Mouse (Mus musculus) liver, embryonic 14.5 days (tissue): ENCODE data around the gene Hes3. TPM values are rescaled to one million over a fixed set of nuclear protein-coding genes. Genes with fewer than 3 reads are reported as not detected.
A peak's percentile ranks its signal among the peaks of the same experiment; 100 is the strongest.

ENCODE experiments used
- ATAC-seq: fragments of 200-750 bp; cut with Nextera tagmentation; 2 replicates; pipeline ENCODE4 v1.8.0; 2017; ENCODE audit warnings: moderate number of reproducible peaks, mild to moderate bottlenecking, moderate library complexity; ENCODE audit not compliant: insufficient read depth
- DNase-seq, 3 experiments: peaks; one replicate each; pipeline ENCODE4 v3.0.0-alpha.2; 2012 to 2013; ENCODE audit warnings: low read depth in 3 of 3, low spot score in 3 of 3
- H3K27ac ChIP-seq: fragments of 300-500 bp; sonication (generic); 2 replicates; pipeline ENCODE4 v1.5.1; 2014; ENCODE audit warnings: moderate library complexity, mild to moderate bottlenecking, control low read depth, inconsistent platforms
- H3K27me3 ChIP-seq: fragments of 300-500 bp; sonication (generic); 2 replicates; pipeline ENCODE4 v1.6.1; 2014; ENCODE audit warnings: mild to moderate bottlenecking, low read length, moderate library complexity; ENCODE audit not compliant: control insufficient read depth, insufficient read depth
- H3K36me3 ChIP-seq: fragments of 300-500 bp; sonication (generic); replicated peaks from 2 replicates; pipeline ENCODE4 v1.6.1; 2014; ENCODE audit warnings: low read depth; ENCODE audit not compliant: control insufficient read depth, insufficient read depth
- H3K4me1 ChIP-seq, 2 experiments: fragments of 200-500 bp in 1 of 2; fragments of 300-500 bp in 1 of 2; sonication (generic) in 1 of 2; replicated peaks; 2 replicates each; pipeline ENCODE4 v1.6.1; 2012 to 2014; ENCODE audit warnings: antibody characterized with exemption in 1 of 2, inconsistent platforms in 1 of 2, low read length in 1 of 2; ENCODE audit not compliant: control insufficient read depth in 2 of 2, insufficient read depth in 2 of 2
- H3K4me2 ChIP-seq: fragments of 300-500 bp; sonication (generic); 2 replicates; pipeline ENCODE4 v1.6.1; 2014; ENCODE audit warnings: low read depth, mild to moderate bottlenecking, control low read depth, moderate library complexity
- H3K4me3 ChIP-seq, 2 experiments: fragments of 200-500 bp in 1 of 2; fragments of 300-500 bp in 1 of 2; sonication (generic) in 1 of 2; 2 replicates each; pipeline ENCODE4 v1.5.1; 2012 to 2014; ENCODE audit warnings: low read depth in 2 of 2, low read length in 2 of 2, mild to moderate bottlenecking in 2 of 2, control low read depth in 1 of 2, inconsistent platforms in 1 of 2, moderate library complexity in 1 of 2; ENCODE audit not compliant: insufficient read depth in 1 of 2
- H3K9ac ChIP-seq: fragments of 300-500 bp; sonication (generic); replicated peaks from 2 replicates; pipeline ENCODE4 v1.6.1; 2014; ENCODE audit warnings: mild to moderate bottlenecking, control low read depth, moderate library complexity
- H3K9me3 ChIP-seq: fragments of 300-500 bp; sonication (generic); 2 replicates; pipeline ENCODE4 v1.6.1; 2016; ENCODE audit warnings: low read length, mixed read lengths; ENCODE audit not compliant: control insufficient read depth
- CTCF ChIP-seq: IDR thresholded peaks from 2 replicates; pipeline ENCODE4 v1.5.1; 2016; ENCODE audit warnings: antibody characterized with exemption, low read depth, control low read depth
- EP300 ChIP-seq: IDR thresholded peaks from 2 replicates; pipeline ENCODE4 v1.6.1; 2016; ENCODE audit warnings: antibody characterized with exemption, low read depth
- WGBS: fragments of 180-500 bp; shearing (Covaris S2); extraction: QIAGEN DNeasy Blood & Tissue Kit; methylation state at CpG from one replicate; pipeline ENCODE4 v1.1.7; 2014; ENCODE audit not compliant: insufficient replicate concordance; 5-methylcytosine and 5-hydroxymethylcytosine counted together
- polyA plus RNA-seq, 2 experiments: library from polyadenylated mRNA; depleted of rRNA in 1 of 2; stranded (reverse) in 1 of 2; unstranded in 1 of 2; fragments of >200 nt; fragmentation: Nextera tagmentation in 1 of 2; extraction: Ambion mirVana in 1 of 2; gene quantifications; 2 replicates each; pipeline versions ENCODE4 v1.2.1 to v1.2.3; 2012 to 2014

Hes3 gene
- not detected in 2 replicates for polyA plus RNA-seq (2012; rRNA removed)
- not detected in 2 replicates for polyA plus RNA-seq (2014; fragmentation: Nextera tagmentation; extraction: Ambion mirVana)

GRCm38 (mm10) chr4:152291562-152291961 is at the start of gene Hes3:
Hes3 (minus strand) TSS chr4:152291662.
- TF ChIP-seq CTCF (no peak), EP300 (no peak)
- Histone ChIP-seq H3K4me2 (no peak within 1 kb of the TSS), H3K36me3 (no peaks in the 10 kb centered on the region), H3K27ac (no peak within 1 kb of the TSS), H3K9me3 (no peaks in the 10 kb centered on the region), H3K4me3 (no peak within 1 kb of the TSS), H3K27me3 (peaks cover 55% of the 10 kb centered on the region), H3K4me1 (peaks cover 7 to 12% of the 10 kb centered on the region in 2 experiments), H3K9ac (no peak within 1 kb of the TSS)
- ATAC-seq (no peak), DNase-seq (no peak)
- WGBS = 29% methylated on average over 6 of the region's 6 CpGs

DNA sequence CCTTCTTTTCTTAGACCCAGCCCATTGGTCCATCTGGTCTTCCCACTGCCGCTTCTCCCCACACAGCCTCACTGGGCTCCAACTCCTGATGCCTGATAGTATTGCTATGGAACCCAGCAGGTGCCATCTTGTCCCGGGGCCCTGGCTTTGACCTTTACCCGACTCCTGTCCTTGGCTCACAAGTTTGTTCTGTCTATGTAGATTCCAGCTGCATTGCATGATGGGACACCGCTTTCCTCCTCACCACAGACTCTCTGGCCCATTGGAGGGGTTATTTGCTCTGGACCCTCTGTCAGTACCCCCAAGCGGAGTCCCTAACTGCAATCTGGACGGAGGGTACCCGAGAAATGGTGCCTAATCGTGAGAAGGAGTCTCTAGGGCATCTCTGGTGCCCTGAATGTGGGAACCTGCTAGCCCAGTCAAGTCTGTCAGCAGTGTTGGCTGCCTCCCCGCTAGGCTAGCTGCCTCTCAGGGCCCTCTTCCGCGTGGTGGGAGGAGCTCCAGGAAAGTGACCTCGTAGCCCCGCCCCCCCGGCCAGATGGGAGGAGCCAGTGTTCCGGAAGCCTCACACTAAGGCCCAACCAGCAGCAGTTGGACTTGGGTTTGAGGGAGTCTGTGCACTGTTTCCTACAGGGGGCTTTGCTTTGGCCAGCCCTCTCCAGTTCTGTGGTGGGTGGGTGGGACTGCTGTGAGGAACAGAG is 49.3 kb upstream of the Hes3 start:
- no peaks in the 10 kb centered on the region for H3K9me3 ChIP-seq
- H3K4me1 ChIP-seq = peaks cover 0 to 9% of the 10 kb centered on the region in 2 experiments; a peak in 2 of 4 replicates
- ATAC-seq = no peak
- no peak overlapping the region for H3K9ac ChIP-seq
- no peak overlapping the region for H3K4me2 ChIP-seq
- no peak for TF ChIP-seq EP300
- no peak for TF ChIP-seq CTCF
- WGBS = 30% methylated on average over 15 of the region's 15 CpGs
- H3K4me3 ChIP-seq = no peak overlapping the region
- H3K27ac ChIP-seq = no peak overlapping the region
- no peaks in the 10 kb centered on the region; the same call in 1 of the 2 replicates for H3K36me3 ChIP-seq
- DNase-seq = no peak
- H3K27me3 ChIP-seq = peaks cover 42% of the 10 kb centered on the region

DNA sequence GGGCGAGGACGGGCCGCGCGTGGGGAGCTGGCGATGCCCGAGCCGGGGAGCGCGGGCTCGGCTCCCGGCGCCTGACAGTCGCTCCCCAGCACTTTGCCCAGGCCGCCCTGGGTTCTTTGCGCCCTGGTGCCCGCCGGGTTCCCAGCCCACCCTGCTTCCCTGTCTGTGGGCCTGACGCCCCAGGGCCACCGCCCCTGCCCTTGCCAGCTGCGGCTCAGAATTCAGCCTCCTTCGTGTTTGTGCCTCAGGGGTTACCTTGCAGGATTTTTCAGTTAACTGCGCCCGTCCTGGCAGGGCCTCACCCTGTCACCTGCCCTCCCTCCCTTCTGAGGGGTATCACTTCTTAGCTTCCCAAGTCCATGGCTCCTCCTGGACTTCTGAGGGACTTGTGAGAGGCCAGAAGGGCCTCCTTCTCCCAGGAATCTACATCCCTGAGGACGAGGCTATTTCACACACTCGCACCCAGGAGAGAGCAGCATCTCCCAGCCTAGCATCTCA is 47.9 kb upstream of the Hes3 start:
- ATAC-seq (no peak), DNase-seq (no peak)
- no peak overlapping the region for H3K27ac ChIP-seq
- no peak overlapping the region for H3K9ac ChIP-seq
- WGBS = 5% methylated on average over 25 of the region's 26 CpGs
- H3K27me3 ChIP-seq = peaks cover 42% of the 10 kb centered on the region
- H3K9me3 ChIP-seq = no peaks in the 10 kb centered on the region
- H3K36me3 ChIP-seq = no peaks in the 10 kb centered on the region; the same call in 1 of the 2 replicates
- H3K4me1 ChIP-seq = no peaks in the 10 kb centered on the region
- H3K4me3 ChIP-seq = peak overlapping the region in 1 of 2 experiments; percentile 32; a peak in 1 of 4 replicates
- TF ChIP-seq CTCF = no peak
- TF ChIP-seq EP300 = no peak
- peak overlapping the region; percentile 40 for H3K4me2 ChIP-seq

- Histone ChIP-seq H3K36me3 (peaks cover 5% of the 10 kb centered on the region), H3K9me3 (no peaks in the 10 kb centered on the region), H3K27me3 (peaks cover 42% of the 10 kb centered on the region), H3K4me2 (peak within 1 kb of the TSS; percentile 40), H3K9ac (no peak within 1 kb of the TSS), H3K4me3 (peak within 1 kb of the TSS in 1 of 2 experiments; percentile 32; a peak in 2 of 4 replicates), H3K27ac (no peak within 1 kb of the TSS), H3K4me1 (no peaks in the 10 kb centered on the region)
- 3% methylated on average over 115 of the region's 120 CpGs for WGBS
- ATAC-seq (no peak), DNase-seq (no peak)
- TF ChIP-seq EP300 = no peak
Observed at GRCm38 (mm10) chr4:152338419-152339292, 47.2 kb upstream of the Hes3 start, which contains the start of gene Chd5. Chd5 (plus strand) TSS chr4:152338651.
